Mouse (Mus musculus) heart, embryonic 11.5 days (tissue): ENCODE results near the gene Cfap36. TPM values are rescaled to one million over a fixed set of nuclear protein-coding genes. Genes with fewer than 3 reads are reported as not detected.

Experiments
- ATAC-seq: fragments of 200-750 bp; cut with Nextera tagmentation; replicated peaks from 2 replicates; pipeline ENCODE4 v1.8.0; 2017; ENCODE audit warnings: moderate library complexity; ENCODE audit not compliant: insufficient number of reproducible peaks, low FRiP score, low TSS enrichment
- H3K27ac ChIP-seq: fragments of 300-500 bp; sonication (generic); 2 replicates; pipeline ENCODE4 v1.5.1; 2014; ENCODE audit warnings: mild to moderate bottlenecking, low read depth, low read length
- H3K27me3 ChIP-seq: fragments of 300-500 bp; sonication (generic); 2 replicates; pipeline ENCODE4 v1.6.1; 2014; ENCODE audit warnings: mild to moderate bottlenecking, low read length, mixed read lengths; ENCODE audit not compliant: control insufficient read depth, insufficient read depth
- H3K36me3 ChIP-seq: fragments of 300-500 bp; sonication (generic); 2 replicates; pipeline ENCODE4 v1.6.1; 2014; ENCODE audit warnings: mild to moderate bottlenecking, low read length, moderate library complexity, mixed read lengths; ENCODE audit not compliant: control insufficient read depth, insufficient read depth
- H3K4me1 ChIP-seq: fragments of 300-500 bp; sonication (generic); 2 replicates; pipeline ENCODE4 v1.6.1; 2014; ENCODE audit warnings: low read length; ENCODE audit not compliant: control insufficient read depth, insufficient read depth
- H3K4me2 ChIP-seq: fragments of 300-500 bp; sonication (generic); 2 replicates; pipeline ENCODE4 v1.6.1; 2014; ENCODE audit warnings: mild to moderate bottlenecking, moderate library complexity
- H3K4me3 ChIP-seq: fragments of 300-500 bp; sonication (generic); 2 replicates; pipeline ENCODE4 v1.5.1; 2014; ENCODE audit warnings: low read depth, low read length
- H3K9ac ChIP-seq: fragments of 300-500 bp; sonication (generic); 2 replicates; pipeline ENCODE4 v1.6.1; 2014; ENCODE audit warnings: mild to moderate bottlenecking, low read depth, low read length, moderate library complexity
- H3K9me3 ChIP-seq: fragments of 300-500 bp; sonication (generic); replicated peaks from 2 replicates; pipeline ENCODE4 v1.6.1; 2016; ENCODE audit warnings: low read length; ENCODE audit not compliant: control insufficient read depth
- WGBS: fragments of 180-500 bp; shearing (Covaris S2); extraction: QIAGEN DNeasy Blood & Tissue Kit; methylation state at CpG from one replicate; pipeline ENCODE4 v1.1.7; 2014; ENCODE audit not compliant: insufficient replicate concordance; 5-methylcytosine and 5-hydroxymethylcytosine counted together
- polyA plus RNA-seq: library from polyadenylated mRNA; unstranded; fragments of >200 nt; fragmentation: Nextera tagmentation; extraction: Ambion mirVana; gene quantifications from 2 replicates; pipeline ENCODE4 v1.2.1, GENCODE M21; 2014

The Cfap36 gene
- polyA plus RNA-seq, 1 experiment from 2014 or later, result 46.3 TPM

GRCm38 (mm10) chr11:29241961-29242360 lies 5.2 kb downstream of the Cfap36 start:
- Histone ChIP-seq H3K4me3 (no peak overlapping the region), H3K9ac (no peak overlapping the region), H3K9me3 (no peaks in the 10 kb centered on the region), H3K27me3 (no peaks in the 10 kb centered on the region), H3K27ac (no peak overlapping the region), H3K36me3 (peaks cover 5% of the 10 kb centered on the region; the same call in 1 of the 2 replicates), H3K4me2 (no peak overlapping the region), H3K4me1 (peaks cover 3% of the 10 kb centered on the region; the same call in 1 of the 2 replicates)
- no peak for ATAC-seq
- WGBS, result 71% methylated on average over 4 of the region's 4 CpGs

GRCm38 (mm10) chr11:29239353-29239752 lies 7.9 kb downstream of the Cfap36 start:
- no peaks in the 10 kb centered on the region for H3K27me3 ChIP-seq
- 90% methylated on average over 1 of the region's 1 CpGs for WGBS
- peaks cover 5% of the 10 kb centered on the region; the same call in 1 of the 2 replicates for H3K36me3 ChIP-seq
- H3K9ac ChIP-seq, result no peak overlapping the region
- H3K4me2 ChIP-seq, result no peak overlapping the region
- H3K4me1 ChIP-seq, result no peaks in the 10 kb centered on the region
- H3K27ac ChIP-seq, result no peak overlapping the region
- no peaks in the 10 kb centered on the region for H3K9me3 ChIP-seq
- no peak for ATAC-seq
- H3K4me3 ChIP-seq, result no peak overlapping the region

GRCm38 (mm10) chr11:29238551-29238950 lies 8.7 kb downstream of the Cfap36 start:
- WGBS, result 70% methylated on average over 3 of the region's 3 CpGs
- Histone ChIP-seq H3K27ac (no peak overlapping the region), H3K27me3 (no peaks in the 10 kb centered on the region), H3K36me3 (peaks cover 5% of the 10 kb centered on the region; the same call in 1 of the 2 replicates), H3K9ac (no peak overlapping the region), H3K4me3 (no peak overlapping the region), H3K4me1 (no peaks in the 10 kb centered on the region; the same call in 1 of the 2 replicates), H3K4me2 (no peak overlapping the region), H3K9me3 (no peaks in the 10 kb centered on the region)
- no peak for ATAC-seq

- Histone ChIP-seq H3K4me3 (no peak overlapping the region), H3K27me3 (no peaks in the 10 kb centered on the region)
- no peak for ATAC-seq
Observed at GRCm38 (mm10) chr11:29238047-29238446, 9.2 kb downstream of the Cfap36 start.

GRCm38 (mm10) chr11:29237364-29237763 lies 9.8 kb downstream of the Cfap36 start:
- Histone ChIP-seq H3K4me3 (no peak overlapping the region), H3K4me1 (peaks cover 5% of the 10 kb centered on the region; the same call in 1 of the 2 replicates), H3K9ac (no peak overlapping the region), H3K27ac (no peak overlapping the region), H3K9me3 (no peaks in the 10 kb centered on the region), H3K27me3 (no peaks in the 10 kb centered on the region), H3K36me3 (peaks cover 1% of the 10 kb centered on the region; the same call in 1 of the 2 replicates), H3K4me2 (no peak overlapping the region)
- ATAC-seq, result no peak

More at GRCm38 (mm10) chr11:29238047-29238446, 9.2 kb downstream of the Cfap36 start:
- Histone ChIP-seq H3K36me3 (peaks cover 5% of the 10 kb centered on the region; the same call in 1 of the 2 replicates), H3K4me1 (peaks cover 5% of the 10 kb centered on the region; the same call in 1 of the 2 replicates), H3K9ac (no peak overlapping the region), H3K9me3 (no peaks in the 10 kb centered on the region), H3K27ac (no peak overlapping the region), H3K4me2 (no peak overlapping the region)

- ATAC-seq, result no peak
- WGBS, result 83% methylated on average over 1 of the region's 1 CpGs
- Histone ChIP-seq H3K27ac (no peak overlapping the region), H3K4me3 (no peak overlapping the region), H3K4me2 (no peak overlapping the region), H3K9ac (no peak overlapping the region), H3K9me3 (no peaks in the 10 kb centered on the region), H3K4me1 (peaks cover 5% of the 10 kb centered on the region; the same call in 1 of the 2 replicates), H3K36me3 (no peaks in the 10 kb centered on the region; the same call in 1 of the 2 replicates), H3K27me3 (no peaks in the 10 kb centered on the region)
Observed at GRCm38 (mm10) chr11:29233569-29233968, 13.6 kb downstream of the Cfap36 start.

GRCm38 (mm10) chr11:29228957-29229356 lies 18.3 kb downstream of the Cfap36 start:
- Histone ChIP-seq H3K4me3 (no peak overlapping the region), H3K4me1 (peaks cover 5% of the 10 kb centered on the region; the same call in 1 of the 2 replicates), H3K4me2 (no peak overlapping the region), H3K36me3 (no peaks in the 10 kb centered on the region; the same call in none of the 2 replicates), H3K27me3 (no peaks in the 10 kb centered on the region), H3K27ac (no peak overlapping the region), H3K9me3 (no peaks in the 10 kb centered on the region), H3K9ac (no peak overlapping the region)
- no peak for ATAC-seq
- WGBS, result 94% methylated on average over 2 of the region's 2 CpGs

GRCm38 (mm10) chr11:29224754-29225153 lies 22.5 kb downstream of the Cfap36 start:
- no peak for ATAC-seq
- Histone ChIP-seq H3K9me3 (no peaks in the 10 kb centered on the region), H3K4me2 (no peak overlapping the region), H3K27me3 (no peaks in the 10 kb centered on the region), H3K36me3 (peaks cover 4% of the 10 kb centered on the region), H3K4me3 (no peak overlapping the region), H3K27ac (no peak overlapping the region), H3K9ac (no peak overlapping the region), H3K4me1 (no peaks in the 10 kb centered on the region)
- WGBS, result 86% methylated on average over 2 of the region's 2 CpGs

GRCm38 (mm10) chr11:29222310-29222709 lies 24.9 kb downstream of the Cfap36 start:
- Histone ChIP-seq H3K4me3 (no peak overlapping the region), H3K4me2 (no peak overlapping the region), H3K9me3 (no peaks in the 10 kb centered on the region), H3K27me3 (no peaks in the 10 kb centered on the region), H3K27ac (no peak overlapping the region), H3K36me3 (peaks cover 7% of the 10 kb centered on the region), H3K9ac (no peak overlapping the region), H3K4me1 (no peaks in the 10 kb centered on the region)
- no peak for ATAC-seq
- 33% methylated on average over 5 of the region's 5 CpGs for WGBS
